Mouse (Mus musculus): Measurements from ENCODE around the gene Atg101. TPM values are rescaled to one million over a fixed set of nuclear protein-coding genes. Genes with fewer than 3 reads are reported as not detected.

Gene Atg101
- polyA plus RNA-seq, 1 experiment from 2014 or later: 81.6 TPM

DNA sequence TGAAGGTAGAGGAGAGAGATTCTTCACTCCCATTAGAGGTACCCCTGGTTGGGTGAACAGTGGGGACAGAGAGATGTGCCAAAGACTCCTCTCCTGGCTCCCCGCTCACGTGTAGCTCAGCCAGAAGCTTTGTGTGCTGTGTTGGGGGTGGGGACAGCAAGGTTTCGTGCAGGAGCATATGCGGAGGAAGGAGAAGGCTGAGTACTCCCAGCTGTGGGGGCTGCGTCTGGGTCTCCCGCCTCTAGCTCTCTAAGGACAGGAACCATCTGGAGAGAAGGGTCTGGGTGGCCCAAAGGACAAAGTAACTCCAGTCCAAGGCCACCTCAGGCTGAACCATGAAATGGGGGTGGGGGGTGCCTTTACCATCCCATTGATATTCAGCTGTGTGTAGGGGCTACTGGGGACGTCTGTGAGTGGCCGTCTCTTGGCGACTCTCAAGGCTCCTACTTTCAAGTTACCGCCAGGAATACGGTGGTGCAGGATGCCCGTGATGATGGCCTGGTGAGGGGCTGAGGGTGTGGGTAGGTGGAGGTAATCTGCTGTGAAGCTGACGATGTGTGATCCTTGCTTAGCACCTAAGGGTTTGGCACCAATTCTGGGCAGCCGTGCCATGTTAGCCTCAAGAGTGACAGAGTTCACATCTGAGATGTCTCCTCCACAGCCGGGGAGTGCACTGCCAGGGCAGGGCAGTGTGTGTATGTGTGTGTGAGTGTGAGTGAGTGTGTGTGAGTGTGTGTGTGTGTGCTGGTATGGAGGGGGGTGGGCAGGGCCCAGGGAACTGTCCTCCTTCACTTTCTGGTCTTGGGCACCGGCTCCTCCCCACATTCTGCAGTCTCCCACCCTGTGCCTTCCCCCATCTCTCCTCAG is 10.2 kb downstream of the Atg101 start:
- 69% methylated on average over 16 of the region's 16 CpGs for WGBS
- no peaks in the 10 kb centered on the region for H3K9me3 ChIP-seq (replicated peaks)
- H3K9ac ChIP-seq: no peak overlapping the region
- no peaks in the 10 kb centered on the region for H3K4me1 ChIP-seq
- ATAC-seq: no peak
- H3K4me3 ChIP-seq: no peak overlapping the region
- H3K27me3 ChIP-seq: no peaks in the 10 kb centered on the region
- H3K27ac ChIP-seq: no peak overlapping the region
- H3K4me2 ChIP-seq: no peak overlapping the region
- peaks cover 32% of the 10 kb centered on the region for H3K36me3 ChIP-seq (ENCODE audit: poor library complexity, severe bottlenecking)

DNA sequence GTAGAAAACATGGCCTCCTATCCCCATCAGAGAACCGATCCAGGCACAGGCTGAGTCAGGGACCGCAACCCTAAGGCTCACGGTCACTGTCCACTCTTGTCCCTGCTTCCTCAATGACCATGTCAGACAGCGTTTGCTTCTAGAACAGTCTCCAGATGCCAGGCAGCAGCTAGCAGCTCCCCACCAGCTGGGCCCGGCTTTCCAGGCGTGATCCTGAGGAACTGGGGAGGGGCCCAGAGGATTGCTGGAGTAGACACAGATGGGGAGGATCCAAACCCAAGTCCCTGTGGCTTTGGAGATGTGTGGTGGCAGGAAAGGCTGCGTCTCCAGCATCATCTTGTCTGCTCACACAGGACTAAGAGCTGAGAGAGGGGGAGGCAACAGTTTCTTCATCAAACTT is 11.0 kb downstream of the Atg101 start:
- Histone ChIP-seq H3K27ac (no peak overlapping the region), H3K4me1 (no peaks in the 10 kb centered on the region), H3K9ac (no peak overlapping the region), H3K9me3 (replicated peaks) (no peaks in the 10 kb centered on the region), H3K4me3 (no peak overlapping the region), H3K27me3 (no peaks in the 10 kb centered on the region), H3K4me2 (no peak overlapping the region), H3K36me3 (ENCODE audit: poor library complexity, severe bottlenecking) (peaks cover 24% of the 10 kb centered on the region)
- 85% methylated on average over 7 of the region's 7 CpGs for WGBS
- no peak for ATAC-seq

GRCm38 (mm10) chr15:101295616-101296015 is 11.5 kb downstream of the Atg101 start:
- no peak overlapping the region for H3K4me2 ChIP-seq
- H3K9me3 ChIP-seq (replicated peaks): no peaks in the 10 kb centered on the region
- no peak for ATAC-seq
- no peak overlapping the region for H3K4me3 ChIP-seq
- no peak overlapping the region for H3K27ac ChIP-seq
- peaks cover 19% of the 10 kb centered on the region for H3K36me3 ChIP-seq (ENCODE audit: poor library complexity, severe bottlenecking)
- H3K4me1 ChIP-seq: no peaks in the 10 kb centered on the region
- 93% methylated on average over 10 of the region's 10 CpGs for WGBS
- no peaks in the 10 kb centered on the region for H3K27me3 ChIP-seq
- H3K9ac ChIP-seq: no peak overlapping the region

DNA sequence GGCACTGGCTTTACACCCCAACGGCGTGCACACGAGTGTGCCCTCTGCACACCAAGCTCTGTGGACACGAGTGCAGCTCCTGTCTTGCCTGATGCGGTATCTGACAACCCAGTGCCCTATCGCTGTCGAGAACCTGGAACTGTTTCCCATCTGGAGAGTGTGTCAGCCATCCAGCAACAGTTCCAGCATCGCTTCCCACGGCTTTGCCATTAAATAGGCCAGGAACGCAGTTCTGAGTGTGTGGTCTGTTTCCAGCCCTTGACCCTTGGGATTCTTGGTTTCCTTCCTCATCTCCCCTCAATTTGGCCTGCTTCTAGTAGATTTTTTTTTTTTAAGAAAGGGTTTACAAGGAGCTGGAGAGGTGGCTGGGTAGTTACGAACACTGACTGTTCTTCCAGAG is 12.0 kb downstream of the Atg101 start:
- Histone ChIP-seq H3K4me2 (no peak overlapping the region), H3K4me3 (no peak overlapping the region)
- WGBS: 90% methylated on average over 11 of the region's 11 CpGs

DNA sequence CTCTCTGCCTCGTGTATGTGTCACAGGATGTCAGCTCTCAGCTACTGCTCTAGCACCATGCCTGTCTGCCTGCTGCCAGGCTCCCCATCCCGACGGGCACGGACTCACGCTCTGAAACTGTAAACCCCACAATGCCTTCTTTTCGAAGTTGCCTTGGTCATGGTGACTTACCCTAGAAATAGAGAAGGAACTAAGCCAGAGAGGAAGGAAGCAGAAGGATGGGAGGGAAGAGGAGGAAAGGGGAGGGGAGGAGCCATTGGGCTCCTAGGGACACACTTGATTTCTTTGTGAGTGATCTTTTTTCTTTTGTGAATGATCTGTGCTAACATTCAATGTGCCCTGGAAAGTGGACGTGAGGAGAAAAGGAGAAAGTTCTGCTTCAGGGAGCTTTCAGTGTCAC is 13.9 kb downstream of the Atg101 start:
- 33% methylated on average over 7 of the region's 7 CpGs for WGBS

More for the DNA sequence above, 12.0 kb downstream of the Atg101 start:
- H3K9me3 ChIP-seq (replicated peaks): no peaks in the 10 kb centered on the region
- H3K36me3 ChIP-seq (ENCODE audit: poor library complexity, severe bottlenecking): peaks cover 14% of the 10 kb centered on the region
- H3K9ac ChIP-seq: no peak overlapping the region
- no peaks in the 10 kb centered on the region for H3K27me3 ChIP-seq
- no peaks in the 10 kb centered on the region for H3K4me1 ChIP-seq
- H3K27ac ChIP-seq: no peak overlapping the region
- no peak for ATAC-seq

DNA sequence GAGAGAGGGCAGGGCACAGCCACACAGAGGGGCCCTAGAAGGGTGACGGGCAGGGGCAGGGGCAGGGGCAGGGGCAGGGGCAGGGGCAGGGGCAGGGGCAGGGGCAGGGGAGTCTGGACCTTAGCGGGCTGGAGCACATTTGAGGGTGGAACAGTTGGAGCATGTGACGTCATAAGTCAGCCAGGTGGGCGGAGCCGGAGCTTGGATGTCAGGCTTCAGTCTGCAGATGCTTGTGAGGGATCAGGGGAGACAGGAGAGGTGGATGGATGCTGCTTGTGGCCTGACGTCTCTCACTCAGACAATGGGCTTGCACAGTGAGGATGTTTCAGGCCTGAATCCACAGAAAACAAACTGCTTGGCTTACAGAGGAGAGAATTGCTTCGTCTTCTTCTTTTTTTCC is 14.5 kb downstream of the Atg101 start:
- ATAC-seq: no peak
- no peak overlapping the region for H3K4me3 ChIP-seq
- 17% methylated on average over 7 of the region's 7 CpGs for WGBS

More for the DNA sequence above, 13.9 kb downstream of the Atg101 start:
- Histone ChIP-seq H3K36me3 (ENCODE audit: poor library complexity, severe bottlenecking) (no peaks in the 10 kb centered on the region), H3K4me2 (no peak overlapping the region), H3K27me3 (no peaks in the 10 kb centered on the region), H3K4me3 (no peak overlapping the region), H3K9me3 (replicated peaks) (no peaks in the 10 kb centered on the region), H3K9ac (no peak overlapping the region), H3K27ac (no peak overlapping the region), H3K4me1 (no peaks in the 10 kb centered on the region)
- no peak for ATAC-seq

DNA sequence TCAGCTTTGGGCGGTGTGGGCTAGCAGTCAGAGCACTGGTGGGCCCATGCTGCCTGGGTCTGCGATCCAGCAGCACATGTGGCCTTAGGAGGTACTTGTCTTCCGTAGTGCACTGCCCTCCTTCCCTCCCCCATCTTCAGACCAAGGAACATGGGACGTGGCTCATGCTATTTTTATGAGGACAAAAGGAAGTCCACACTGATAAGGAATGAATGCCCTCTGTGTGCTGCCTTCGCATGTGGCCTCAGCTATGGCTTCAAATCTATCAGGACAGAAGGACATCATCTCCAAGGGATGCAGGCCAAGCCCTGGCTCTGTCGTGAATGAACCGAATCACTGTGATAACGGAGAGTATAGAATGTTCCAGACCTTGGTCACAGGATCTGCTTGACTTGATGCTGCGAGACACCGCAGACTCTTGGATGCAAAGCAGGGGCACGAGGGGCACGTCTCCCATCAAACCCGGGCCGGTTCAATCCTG is 15.4 kb downstream of the Atg101 start:
- H3K9ac ChIP-seq: no peak overlapping the region
- 85% methylated on average over 14 of the region's 14 CpGs for WGBS
- no peak overlapping the region for H3K27ac ChIP-seq

More for the DNA sequence above, 14.5 kb downstream of the Atg101 start:
- no peaks in the 10 kb centered on the region for H3K4me1 ChIP-seq
- peak overlapping the region; percentile 27; the same call in 1 of the 2 replicates for H3K4me2 ChIP-seq
- H3K27ac ChIP-seq: no peak overlapping the region
- H3K9me3 ChIP-seq (replicated peaks): no peaks in the 10 kb centered on the region
- H3K9ac ChIP-seq: no peak overlapping the region
- no peaks in the 10 kb centered on the region for H3K27me3 ChIP-seq
- H3K36me3 ChIP-seq (ENCODE audit: poor library complexity, severe bottlenecking): no peaks in the 10 kb centered on the region

GRCm38 (mm10) chr15:101300128-101300527 is 16.1 kb downstream of the Atg101 start:
- Histone ChIP-seq H3K9ac (no peak overlapping the region), H3K27me3 (no peaks in the 10 kb centered on the region), H3K4me2 (no peak overlapping the region), H3K36me3 (ENCODE audit: poor library complexity, severe bottlenecking) (no peaks in the 10 kb centered on the region), H3K9me3 (replicated peaks) (no peaks in the 10 kb centered on the region), H3K27ac (no peak overlapping the region), H3K4me1 (no peaks in the 10 kb centered on the region), H3K4me3 (no peak overlapping the region)
- ATAC-seq: no peak
- WGBS: 70% methylated on average over 6 of the region's 6 CpGs

More for the DNA sequence above, 15.4 kb downstream of the Atg101 start:
- Histone ChIP-seq H3K27me3 (no peaks in the 10 kb centered on the region), H3K4me1 (no peaks in the 10 kb centered on the region), H3K36me3 (ENCODE audit: poor library complexity, severe bottlenecking) (no peaks in the 10 kb centered on the region), H3K9me3 (replicated peaks) (no peaks in the 10 kb centered on the region), H3K4me3 (no peak overlapping the region), H3K4me2 (no peak overlapping the region)
- no peak for ATAC-seq

- Histone ChIP-seq H3K4me2 (no peak overlapping the region), H3K36me3 (ENCODE audit: poor library complexity, severe bottlenecking) (no peaks in the 10 kb centered on the region), H3K27ac (no peak overlapping the region), H3K4me1 (no peaks in the 10 kb centered on the region), H3K4me3 (no peak overlapping the region), H3K9me3 (replicated peaks) (no peaks in the 10 kb centered on the region), H3K9ac (no peak overlapping the region), H3K27me3 (no peaks in the 10 kb centered on the region)
- 82% methylated on average over 3 of the region's 3 CpGs for WGBS
- no peak for ATAC-seq
Observed at GRCm38 (mm10) chr15:101302201-101302600, 18.1 kb downstream of the Atg101 start.

DNA sequence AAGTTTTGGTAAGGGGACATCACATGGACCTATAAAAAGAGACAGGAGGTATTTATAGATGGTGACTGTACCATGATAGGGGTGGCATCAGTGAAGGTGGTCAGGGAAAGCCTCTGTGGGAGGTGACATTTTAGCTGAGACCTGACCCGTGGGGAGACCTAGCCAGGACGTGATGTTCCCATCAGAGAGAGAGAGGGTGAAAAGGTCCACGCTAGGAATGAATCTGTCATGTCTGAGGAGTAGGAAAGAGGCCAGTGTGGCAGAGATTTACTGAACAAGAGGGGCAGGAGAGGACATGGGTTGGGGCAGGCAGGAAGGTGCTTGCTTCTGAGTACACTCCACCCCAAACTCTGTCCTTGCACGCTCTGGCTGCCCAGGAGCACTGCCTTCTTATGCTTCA is 19.8 kb downstream of the Atg101 start:
- Histone ChIP-seq H3K27ac (no peak overlapping the region), H3K36me3 (ENCODE audit: poor library complexity, severe bottlenecking) (no peaks in the 10 kb centered on the region), H3K4me3 (no peak overlapping the region), H3K9ac (no peak overlapping the region), H3K4me2 (no peak overlapping the region), H3K4me1 (no peaks in the 10 kb centered on the region), H3K27me3 (no peaks in the 10 kb centered on the region), H3K9me3 (replicated peaks) (no peaks in the 10 kb centered on the region)
- no peak for ATAC-seq
- 89% methylated on average over 4 of the region's 4 CpGs for WGBS

DNA sequence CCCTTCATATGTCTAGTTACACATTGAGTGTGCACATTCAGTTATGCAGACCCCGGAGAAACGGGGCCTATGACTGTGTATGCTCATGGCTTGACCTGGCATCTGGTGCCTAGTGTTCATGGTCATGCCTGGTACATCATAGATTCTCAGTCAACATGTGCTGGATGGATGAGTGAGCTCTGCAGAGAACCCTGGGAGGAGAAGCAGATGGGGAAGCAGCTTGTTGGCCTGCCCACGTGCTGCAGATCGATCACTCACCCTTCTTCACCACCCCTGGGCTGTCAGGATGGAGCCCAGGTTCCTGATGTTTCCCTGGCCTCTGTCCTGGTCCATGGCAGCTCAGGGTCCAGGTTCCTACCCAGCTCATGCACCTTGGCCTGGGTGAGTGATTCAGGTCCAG is 22.4 kb downstream of the Atg101 start:
- H3K9ac ChIP-seq: no peak overlapping the region
- no peaks in the 10 kb centered on the region for H3K9me3 ChIP-seq (replicated peaks)
- H3K27ac ChIP-seq: no peak overlapping the region
- H3K4me1 ChIP-seq: peaks cover 4% of the 10 kb centered on the region; the same call in 1 of the 2 replicates
- H3K4me3 ChIP-seq: no peak overlapping the region
- 78% methylated on average over 4 of the region's 4 CpGs for WGBS
- H3K27me3 ChIP-seq: no peaks in the 10 kb centered on the region
- no peak for ATAC-seq
- H3K4me2 ChIP-seq: no peak overlapping the region
- no peaks in the 10 kb centered on the region for H3K36me3 ChIP-seq (ENCODE audit: poor library complexity, severe bottlenecking)

DNA sequence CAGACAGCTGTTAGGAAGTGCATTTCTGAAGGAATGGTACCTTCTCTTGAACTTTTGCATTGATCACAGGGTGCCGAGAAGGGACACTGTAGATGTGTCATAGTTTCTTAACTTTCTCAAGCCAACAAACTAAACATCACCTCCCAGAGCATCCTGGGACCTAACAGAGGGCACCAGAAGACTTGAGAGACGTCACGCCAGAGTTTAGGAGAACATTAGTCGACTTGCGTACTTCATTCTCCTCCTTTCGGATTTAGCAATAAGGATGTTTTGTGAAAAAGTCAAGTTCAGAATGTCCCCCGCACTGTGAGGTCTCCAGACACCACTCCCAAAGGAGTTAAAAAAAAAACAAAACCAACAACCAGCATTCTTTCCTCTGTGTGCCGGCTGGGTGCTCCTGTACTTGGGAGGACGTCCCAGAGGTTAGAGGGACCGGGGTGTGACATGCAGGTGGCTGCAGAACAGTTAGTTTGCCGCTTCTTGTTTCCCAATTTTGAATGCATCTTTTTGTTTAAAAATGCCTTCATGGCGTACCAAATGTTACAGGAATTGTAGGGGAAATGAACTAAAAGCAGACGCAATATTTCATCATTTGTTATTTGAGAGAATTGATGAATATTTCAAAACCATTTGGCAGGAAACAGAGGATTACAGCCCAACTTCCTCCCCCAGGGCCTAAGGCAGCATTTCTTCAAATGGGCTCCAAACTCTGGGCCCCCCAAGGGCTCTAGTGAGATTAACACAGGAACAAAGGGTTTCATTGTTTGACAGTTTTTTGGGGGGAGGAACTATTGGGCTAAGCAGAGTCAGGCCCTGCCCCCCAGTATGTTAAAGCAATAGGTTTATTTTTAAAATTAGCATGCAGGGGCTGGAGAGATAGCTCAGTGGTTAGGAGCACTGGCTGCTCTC is 24.6 kb downstream of the Atg101 start:
- Histone ChIP-seq H3K9ac (no peak overlapping the region), H3K4me1 (peaks cover 4% of the 10 kb centered on the region; the same call in 1 of the 2 replicates), H3K27ac (no peak overlapping the region), H3K4me3 (no peak overlapping the region), H3K4me2 (no peak overlapping the region), H3K9me3 (replicated peaks) (no peaks in the 10 kb centered on the region), H3K36me3 (ENCODE audit: poor library complexity, severe bottlenecking) (no peaks in the 10 kb centered on the region), H3K27me3 (no peaks in the 10 kb centered on the region)
- no peak for ATAC-seq
- 65% methylated on average over 13 of the region's 13 CpGs for WGBS

Measured in forebrain, embryonic 13.5 days (tissue).